Mouse (Mus musculus) CD4-positive, CD25-positive, alpha-beta regulatory T cell, adult 9 weeks (primary cell): Measurements from ENCODE around the gene Adat1. TPM values are rescaled to one million over a fixed set of nuclear protein-coding genes. Genes with fewer than 3 reads are reported as not detected.

Source experiments
- polyA plus RNA-seq: library from polyadenylated mRNA; unstranded; fragments of 100-300 nt; shearing (Covaris generic); gene quantifications from one replicate; pipeline ENCODE4 v1.2.1, GENCODE M21; 2017

The Adat1 gene
- polyA plus RNA-seq = 8.9 TPM

DNA sequence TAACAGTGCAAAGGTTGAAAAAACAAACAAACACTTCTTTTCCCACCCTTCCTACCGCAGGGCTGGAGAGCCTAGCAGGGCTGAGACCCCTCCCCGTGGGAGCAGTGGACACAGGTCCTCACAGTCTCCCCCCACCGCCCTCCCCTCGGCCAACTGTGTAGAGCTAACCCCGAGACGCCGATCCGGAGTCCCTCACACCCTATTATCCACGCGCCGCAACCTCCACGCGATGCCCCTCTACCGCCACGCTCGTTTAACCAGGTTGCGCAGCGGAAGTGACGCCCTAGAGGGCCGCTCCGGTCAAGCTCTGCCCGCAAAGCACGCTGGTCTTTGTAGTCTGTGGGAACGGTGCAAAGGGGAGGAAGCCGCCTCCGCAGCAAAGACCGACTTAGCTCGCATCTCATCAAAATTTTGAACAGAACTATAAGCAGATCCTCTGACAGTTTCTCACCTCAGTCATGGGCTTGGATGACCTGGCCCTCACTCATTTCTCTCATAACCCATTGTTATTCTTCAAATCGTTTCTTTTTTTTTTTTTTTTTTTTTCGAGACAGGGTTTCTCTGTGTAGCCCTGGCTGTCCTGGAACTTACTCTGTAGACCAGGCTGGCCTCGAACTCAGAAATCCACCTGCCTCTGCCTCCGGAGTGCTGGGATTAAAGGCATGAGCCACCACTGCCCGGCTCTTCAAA lies at the start of gene Adat1:
TSS of gene Adat1 (minus strand) at position 290 of the 690 bp plus-strand sequence.

DNA sequence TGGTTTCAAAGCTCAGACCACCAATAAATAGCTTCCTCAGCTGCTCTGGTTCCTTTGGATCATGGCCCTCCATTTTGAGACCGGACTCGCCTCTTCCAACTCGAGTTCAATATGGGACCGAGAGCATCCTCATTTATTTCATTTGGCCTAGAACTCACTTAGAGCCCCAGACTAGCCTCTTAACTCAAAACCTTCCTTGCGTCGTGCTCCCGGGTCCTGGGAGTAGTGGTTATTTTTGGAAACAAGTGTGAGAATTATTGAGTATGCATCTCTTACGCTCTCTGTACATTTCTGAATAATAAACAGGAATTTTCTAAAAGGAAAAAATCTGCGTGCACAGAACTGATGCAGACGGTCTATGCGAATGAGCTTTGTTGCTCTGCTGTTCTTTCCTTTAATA lies 22.8 kb upstream of the Adat1 start, which contains the start of gene Gm6793:
TSS of gene Gm6793 (minus strand) at position 101 of the 400 bp plus-strand sequence.

DNA sequence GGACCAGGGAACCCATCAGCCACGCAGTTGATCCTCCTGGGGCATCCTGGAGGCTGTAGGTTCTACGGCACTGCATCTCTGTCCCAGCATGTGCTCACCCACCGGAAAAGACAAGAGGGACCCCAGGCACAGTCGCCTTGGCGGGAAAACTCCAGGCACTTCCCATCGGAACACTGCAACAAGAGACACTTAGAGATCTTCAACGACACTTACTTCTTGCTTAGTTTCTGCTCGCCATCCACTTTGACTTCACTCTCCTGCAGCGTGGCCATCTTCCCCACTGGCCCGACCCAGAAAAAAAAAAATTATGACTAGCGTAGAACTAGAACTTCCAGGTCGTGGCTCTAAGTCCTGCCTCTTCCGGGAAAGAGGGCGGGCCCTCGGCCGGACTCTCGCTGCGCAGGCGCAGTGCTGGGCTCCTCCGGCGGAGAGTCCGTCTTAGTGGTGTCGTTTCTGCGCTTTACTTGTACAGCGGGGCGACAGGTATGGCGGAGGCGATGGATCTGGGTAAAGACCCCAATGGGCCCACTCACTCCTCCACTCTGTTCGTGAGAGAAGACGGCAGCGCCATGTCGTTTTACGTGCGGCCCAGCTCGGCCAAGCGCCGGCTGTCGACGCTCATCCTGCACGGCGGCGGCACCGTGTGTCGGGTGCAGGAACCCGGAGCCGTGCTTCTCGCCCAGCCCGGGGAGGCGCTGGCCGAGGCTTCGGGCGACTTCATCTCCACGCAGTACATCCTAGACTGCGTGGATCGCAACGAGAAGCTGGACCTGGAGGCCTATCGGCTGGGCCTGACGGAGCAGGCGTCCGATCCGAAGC lies 19.1 kb upstream of the Adat1 start, which contains the start of the genes Kars and Terf2ip:
TSS of gene Kars (minus strand) at position 327 of the 819 bp plus-strand sequence.
TSS of gene Terf2ip (plus strand) at position 402 of the 819 bp plus-strand sequence.

DNA sequence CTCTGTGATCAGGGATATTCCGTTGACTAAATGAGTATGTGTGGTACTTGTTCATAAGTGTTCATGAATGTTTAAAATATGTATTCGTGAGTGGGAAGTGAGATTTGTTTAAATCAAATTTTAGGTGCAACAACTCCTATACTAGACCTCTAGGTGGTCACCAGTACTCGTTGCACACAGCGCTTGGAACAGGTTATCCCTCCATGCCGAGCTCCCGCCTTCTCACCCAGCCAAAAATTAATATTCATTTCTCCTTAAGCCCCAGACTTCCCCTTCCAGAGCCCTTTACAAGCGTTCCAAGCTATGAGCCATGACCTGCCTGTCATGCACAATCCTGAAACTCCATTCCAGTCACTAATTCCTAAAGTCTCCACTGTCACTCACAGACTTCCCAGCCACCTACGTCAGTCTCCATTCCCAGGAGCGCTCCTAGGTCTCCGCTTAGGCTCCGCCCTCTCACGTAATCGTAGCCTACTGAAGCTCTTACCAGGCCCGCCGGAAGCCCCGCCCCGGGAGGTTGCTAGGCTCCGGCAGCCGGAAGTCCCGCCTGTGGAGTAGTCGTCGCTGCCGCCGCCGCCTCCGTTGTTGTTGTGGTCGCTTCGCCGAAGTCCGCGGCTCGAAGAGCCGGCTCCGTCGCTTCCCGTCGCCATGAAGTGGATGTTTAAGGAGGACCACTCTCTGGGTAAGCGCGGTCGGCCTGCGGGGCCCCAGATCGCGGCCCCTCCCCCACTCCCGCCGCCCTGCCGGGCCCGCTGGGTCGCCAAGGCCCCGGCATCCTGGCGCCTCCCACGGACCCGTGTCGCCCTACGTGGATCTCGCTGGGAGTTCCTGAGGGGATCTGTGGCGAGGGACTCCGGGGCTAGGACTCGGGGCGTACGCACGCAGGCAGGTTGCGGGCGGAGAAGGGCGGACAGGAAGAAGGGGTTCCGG lies 51.7 kb downstream of the Adat1 start, which contains the start of gene Gabarapl2:
TSS of gene Gabarapl2 (plus strand) at position 533 of the 930 bp plus-strand sequence.

DNA sequence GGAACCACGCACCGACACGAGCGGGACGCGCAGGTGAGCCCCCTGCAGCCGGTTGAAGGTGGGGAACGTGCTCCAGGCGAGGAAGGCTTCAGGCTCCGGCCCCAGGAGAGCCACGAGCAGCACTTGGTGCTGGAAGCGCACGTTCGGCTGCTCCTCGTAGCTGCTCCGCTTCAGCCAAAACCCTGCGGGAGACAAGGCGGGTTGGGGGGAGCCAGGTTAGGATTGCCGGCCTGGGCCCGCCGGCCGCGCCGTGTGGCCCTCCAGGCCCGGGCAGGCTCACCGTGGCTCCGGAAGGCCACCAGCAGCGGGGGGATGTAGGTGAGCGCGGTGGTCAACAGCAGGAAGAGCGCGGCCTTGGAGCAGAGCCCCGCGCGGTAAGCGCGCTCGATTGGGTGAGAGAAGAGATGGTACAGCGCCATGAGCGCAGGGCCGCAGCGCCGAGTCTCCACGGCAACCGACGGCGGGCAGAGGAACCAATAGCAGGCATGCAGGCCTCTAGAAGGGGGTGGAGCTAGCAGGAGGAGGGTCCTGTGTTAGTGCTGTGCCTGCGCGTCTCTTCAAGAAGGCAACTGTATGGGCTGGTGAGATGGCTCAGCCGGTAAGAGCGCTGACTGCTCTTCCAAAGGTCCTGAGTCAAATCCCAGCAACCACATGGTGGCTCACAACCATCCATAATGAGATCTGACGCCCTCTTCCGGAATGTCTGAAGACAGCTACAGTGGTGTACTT lies 58.6 kb downstream of the Adat1 start, which contains the start of gene Tmem231:
TSS of gene Tmem231 (minus strand) at position 534 of the 729 bp plus-strand sequence.

Other genes starting within 250 kb of the Adat1 start
- gene Bcar1, start 248.5 kb downstream of the Adat1 start, polyA plus RNA-seq = 0.36 TPM
- gene Cfdp1, start 138.0 kb downstream of the Adat1 start, polyA plus RNA-seq = 98.7 TPM
- gene Tmem170, start 115.6 kb downstream of the Adat1 start, polyA plus RNA-seq = 1.2 TPM
- not detected for gene Chst5, start 81.9 kb downstream of the Adat1 start, polyA plus RNA-seq
- 2.3 TPM for gene Tmem231, start 58.4 kb downstream of the Adat1 start, polyA plus RNA-seq
- gene Gabarapl2, start 51.6 kb downstream of the Adat1 start, polyA plus RNA-seq = 334 TPM
- gene Kars, start 19.0 kb upstream of the Adat1 start, polyA plus RNA-seq = 125 TPM
- gene Terf2ip, start 19.1 kb upstream of the Adat1 start, polyA plus RNA-seq = 18.4 TPM
- gene Gm6793, start 22.7 kb upstream of the Adat1 start, polyA plus RNA-seq = not detected